27 mouse cellular contexts compared by ENCODE assay signal in the genomic region with DNA sequence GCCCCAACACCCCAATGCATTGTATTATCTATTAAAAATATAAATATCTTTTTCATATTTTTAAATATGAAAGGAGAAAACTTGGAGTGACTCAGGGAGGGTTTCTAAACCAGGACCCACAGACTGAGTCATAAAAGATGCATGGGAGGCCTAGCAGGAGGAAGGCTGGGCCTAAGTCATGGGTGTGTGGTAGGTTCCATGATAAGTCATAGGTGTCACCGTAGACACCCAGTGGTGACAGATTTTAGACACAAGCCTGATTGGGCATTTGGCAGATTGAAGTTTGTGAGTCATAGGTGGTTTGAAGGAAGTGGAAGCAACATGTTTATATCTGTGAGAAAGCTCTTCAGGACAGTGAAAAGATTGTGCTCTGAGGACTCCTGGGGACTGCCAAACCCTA.
DNase-seq lines count a peak whose midpoint lies in the region; ATAC-seq and TF ChIP-seq lines count a peak whose summit lies in the region.
"Had no signal": no experiment of that assay in that cellular context is flagged by ENCODE, and none has a peak within 500 bp of the region (broad histone marks: within the 10 kb centered on the region; RNA-seq: fewer than 3 reads in every experiment).

No protein-coding gene starts in this region.

- no peak for TF ChIP-seq RAD21 in MEL (IDR thresholded peaks at IDR 0.05; ENCODE audit: low read depth, low read length)

- no peaks in the 10 kb centered on the region for H3K9me3 ChIP-seq in MEL (replicated peaks; ENCODE audit: insufficient read depth, low read length)
- H3K9me3 ChIP-seq in embryonic facial prominence, embryonic 10.5 days = no peaks in the 10 kb centered on the region
- H3K9me3 ChIP-seq: embryonic facial prominence, embryonic 15.5 days; forebrain, embryonic 10.5 days; hindbrain, embryonic 12.5 days; limb, embryonic 12.5 days; liver, embryonic 12.5 days had no signal

- no peak for TF ChIP-seq CTCF in heart, adult 2 months (IDR thresholded peaks at IDR 0.05)
- TF ChIP-seq CTCF in MEL (IDR thresholded peaks at IDR 0.05 in 2 of 3, conservative IDR thresholded peaks at IDR 0.05 in 1 of 3; ENCODE audit: control insufficient read depth in 1 of 3, insufficient read depth in 1 of 3, low read depth in 2 of 3, low read length in 3 of 3, poor library complexity in 1 of 3, severe bottlenecking in 1 of 3) = no peak

- WGBS in heart, adult 2 months = 39% methylated on average over 1 of the region's 1 CpGs
- 90% methylated on average over 1 of the region's 1 CpGs for WGBS in embryonic facial prominence, embryonic 10.5 days

- peaks cover 4% of the 10 kb centered on the region for H3K79me2 ChIP-seq in heart, adult 2 months (replicated peaks; ENCODE audit: control insufficient read depth, insufficient read depth, low read length)
- no peaks in the 10 kb centered on the region for H3K79me2 ChIP-seq in MEL (ENCODE audit: control insufficient read depth, insufficient read depth, low read length, poor library complexity)

- peak overlapping the region; percentile 45 for H3K27ac ChIP-seq in heart, adult 2 months
- H3K27ac ChIP-seq in MEL (ENCODE audit: control insufficient read depth, low read depth, low read length) = no peak overlapping the region
- no peak overlapping the region for H3K27ac ChIP-seq in embryonic facial prominence, embryonic 10.5 days (replicated peaks)
- H3K27ac ChIP-seq: embryonic facial prominence, embryonic 15.5 days; forebrain, embryonic 10.5 days; hindbrain, embryonic 12.5 days; limb, embryonic 12.5 days; liver, embryonic 12.5 days had no signal

- intact Hi-C loops in heart, adult 2 months (cut with DNase I) = loop anchor here (5.0 kb wide), 3 partner anchors 57 to 163 kb away; no protein-coding TSS in a partner anchor
- intact Hi-C loops in heart, postnatal 36 days (cut with DNase I) = no loop called here

- H3K4me3 ChIP-seq in heart, adult 2 months = no peak overlapping the region
- no peak overlapping the region for H3K4me3 ChIP-seq in MEL (ENCODE audit: control insufficient read depth in 1 of 2, insufficient read depth in 1 of 2, low read depth in 2 of 2, low read length in 2 of 2)
- H3K4me3 ChIP-seq in embryonic facial prominence, embryonic 10.5 days = no peak overlapping the region
- H3K4me3 ChIP-seq: embryonic facial prominence, embryonic 15.5 days; forebrain, embryonic 10.5 days; hindbrain, embryonic 12.5 days; limb, embryonic 12.5 days; liver, embryonic 12.5 days had no signal

- no peak for TF ChIP-seq EP300 in heart, adult 2 months (IDR thresholded peaks at IDR 0.05; ENCODE audit: insufficient read depth, low read depth, low read length)
- TF ChIP-seq EP300 in MEL (IDR thresholded peaks at IDR 0.05; ENCODE audit: low read depth in 1 of 2, low read length in 2 of 2) = no peak

- H3K9ac ChIP-seq in heart, adult 2 months (ENCODE audit: low read depth, low read length) = no peak overlapping the region
- no peak overlapping the region for H3K9ac ChIP-seq in MEL (ENCODE audit: control insufficient read depth, low read depth, low read length, poor library complexity, severe bottlenecking)
- H3K9ac ChIP-seq: embryonic facial prominence, embryonic 15.5 days; forebrain, postnatal 0 days; hindbrain, embryonic 12.5 days; limb, embryonic 12.5 days; liver, embryonic 12.5 days; lung, embryonic 14.5 days had no signal

- peaks cover 2% of the 10 kb centered on the region for H3K36me3 ChIP-seq in heart, adult 2 months (ENCODE audit: control insufficient read depth, insufficient read depth, low read length)
- no peaks in the 10 kb centered on the region for H3K36me3 ChIP-seq in MEL (ENCODE audit: control insufficient read depth in 1 of 2, insufficient read depth in 2 of 2, low read length in 2 of 2)
- H3K36me3 ChIP-seq in embryonic facial prominence, embryonic 10.5 days (replicated peaks) = no peaks in the 10 kb centered on the region
- H3K36me3 ChIP-seq: embryonic facial prominence, embryonic 15.5 days; forebrain, embryonic 10.5 days; hindbrain, embryonic 12.5 days; limb, embryonic 12.5 days; liver, embryonic 12.5 days had no signal

- peak; percentile 56 for ATAC-seq in megakaryocyte, adult 5-6 weeks (ENCODE audit: poor library complexity, severe bottlenecking)
- no peak for ATAC-seq in erythroblast, adult 5-6 weeks (replicated peaks; ENCODE audit: low FRiP score, poor library complexity, severe bottlenecking)
- ATAC-seq: forebrain, postnatal 0 days; liver, embryonic 12.5 days had no signal

- H3K4me1 ChIP-seq in heart, adult 2 months (ENCODE audit: control insufficient read depth, insufficient read depth, low read length) = peaks cover 18% of the 10 kb centered on the region
- H3K4me1 ChIP-seq in MEL (ENCODE audit: control insufficient read depth in 1 of 2, insufficient read depth in 2 of 2, low read length in 2 of 2) = no peaks in the 10 kb centered on the region
- H3K4me1 ChIP-seq in embryonic facial prominence, embryonic 10.5 days = no peaks in the 10 kb centered on the region
- H3K4me1 ChIP-seq: embryonic facial prominence, embryonic 15.5 days; forebrain, embryonic 10.5 days; hindbrain, embryonic 12.5 days; liver, embryonic 12.5 days had no signal

- no peaks in the 10 kb centered on the region for H3K27me3 ChIP-seq in heart, adult 2 months (ENCODE audit: control insufficient read depth, insufficient read depth, low read length)
- no peaks in the 10 kb centered on the region for H3K27me3 ChIP-seq in MEL (ENCODE audit: control insufficient read depth in 1 of 2, insufficient read depth in 2 of 2, low read length in 2 of 2)
- no peaks in the 10 kb centered on the region for H3K27me3 ChIP-seq in embryonic facial prominence, embryonic 10.5 days (replicated peaks; ENCODE audit: low read depth, poor library complexity, severe bottlenecking)
- H3K27me3 ChIP-seq: embryonic facial prominence, embryonic 15.5 days; hindbrain, embryonic 12.5 days; limb, embryonic 12.5 days; liver, embryonic 12.5 days had no signal

- no peak for DNase-seq in heart, adult 2 months
- no peak for DNase-seq in heart, postnatal 36 days
- DNase-seq in MEL (ENCODE audit: low read depth, low spot score) = peak; percentile 5
- no peak for DNase-seq in embryonic facial prominence, embryonic 10.5 days (ENCODE audit: low spot score)
- no peak for DNase-seq in retina, embryonic 14.5 days (ENCODE audit: low spot score)
- no peak for DNase-seq in ovary, postnatal 10 days (ENCODE audit: low spot score)
- DNase-seq: adrenal gland, postnatal 10 days; cerebellum, adult 11-12 months; cerebellum, postnatal 14 days; embryo, embryonic 11 days; forebrain, postnatal 0 days; heart, postnatal 10 days; kidney, adult 8-10 months; kidney, postnatal 4 days; layer of hippocampus, adult 9-11 months; lung, embryonic 14.5 days; lung, postnatal 4 days; retina, postnatal 1 day; right cerebral cortex, postnatal 4 days; thymus, postnatal 25 days had no signal

- TF ChIP-seq POLR2A in heart, adult 2 months (IDR thresholded peaks at IDR 0.05; ENCODE audit: insufficient read depth, low read depth, low read length) = no peak
- no peak for TF ChIP-seq POLR2A in MEL (IDR thresholded peaks at IDR 0.05; ENCODE audit: control insufficient read depth in 1 of 2, insufficient read depth in 1 of 2, low read depth in 1 of 2, low read length in 2 of 2, poor library complexity in 1 of 2)

TF ChIP-seq in MEL, 35 proteins besides CTCF, POLR2A, EP300 and RAD21:
- TF ChIP-seq KAT2A (conservative IDR thresholded peaks at IDR 0.05; ENCODE audit: low read depth, low read length) (no peak), NELFE (IDR thresholded peaks at IDR 0.05; ENCODE audit: low read depth, low read length) (no peak), USF2 (IDR thresholded peaks at IDR 0.05; ENCODE audit: borderline replicate concordance in 1 of 2, insufficient read depth in 1 of 2, low read depth in 1 of 2, low read length in 2 of 2) (no peak), ZC3H11A (IDR thresholded peaks at IDR 0.05; ENCODE audit: low read depth, low read length) (no peak), TBP (IDR thresholded peaks at IDR 0.05; ENCODE audit: low read depth, low read length) (no peak), ZMIZ1 (IDR thresholded peaks at IDR 0.05; ENCODE audit: low read depth, low read length) (no peak), ELF1 (IDR thresholded peaks at IDR 0.05; ENCODE audit: low read depth, low read length) (no peak), JUND (IDR thresholded peaks at IDR 0.05; ENCODE audit: low read depth, low read length) (no peak), MAZ (IDR thresholded peaks at IDR 0.05; ENCODE audit: low read depth, low read length) (no peak), MXI1 (IDR thresholded peaks at IDR 0.05; ENCODE audit: low read depth, low read length) (no peak), SMC3 (IDR thresholded peaks at IDR 0.05; ENCODE audit: low read depth, low read length) (no peak)
